Mouse (Mus musculus) bone marrow, adult 2 months (tissue): ENCODE results near the gene Elmo2.

Source experiments
- CTCF ChIP-seq: fragments of 200-500 bp; IDR thresholded peaks from 2 replicates; pipeline ENCODE4 v1.5.1; 2011; ENCODE audit warnings: low read length, control low read depth; ENCODE audit not compliant: control insufficient read depth, insufficient read depth
- POLR2A ChIP-seq: fragments of 200-500 bp; IDR thresholded peaks from 2 replicates; pipeline ENCODE4 v1.6.1; 2011; ENCODE audit warnings: low read depth, mild to moderate bottlenecking, control low read depth, low read length, borderline replicate concordance; ENCODE audit not compliant: control insufficient read depth

DNA sequence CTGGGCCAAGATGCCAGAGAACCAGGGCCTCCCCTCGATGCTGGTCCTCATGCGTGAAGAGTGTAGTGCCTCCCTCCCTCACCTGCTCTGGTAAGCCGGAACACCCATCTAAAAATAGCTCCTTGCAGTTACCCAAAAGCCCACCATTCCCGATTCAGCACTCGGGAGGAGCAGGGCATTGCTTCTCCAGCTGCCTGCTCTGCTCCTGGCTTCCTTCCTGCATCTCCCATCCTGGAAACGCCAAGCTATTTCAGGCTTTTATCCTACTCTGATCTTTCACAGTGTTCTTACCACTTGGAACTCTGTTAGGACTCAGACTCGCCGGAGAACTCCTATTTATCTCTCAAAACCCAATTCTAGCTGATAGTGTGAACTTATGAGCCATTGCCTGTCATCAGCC, 85.9 kb downstream of the Elmo2 start:
- TF ChIP-seq POLR2A (no peak), CTCF (no peak)
